Mouse (Mus musculus): ENCODE data around the gene Tcp10b. TPM values are rescaled to one million over a fixed set of nuclear protein-coding genes. Genes with fewer than 3 reads are reported as not detected.
"Not testable (repeated sequence)": the region's sequence is repeated elsewhere in the genome, so short reads cannot be mapped to it uniquely, and the experiment has no call there.

Gene Tcp10b
- polyA plus RNA-seq, 1 experiment from 2014 or later, result 0.26 TPM

DNA sequence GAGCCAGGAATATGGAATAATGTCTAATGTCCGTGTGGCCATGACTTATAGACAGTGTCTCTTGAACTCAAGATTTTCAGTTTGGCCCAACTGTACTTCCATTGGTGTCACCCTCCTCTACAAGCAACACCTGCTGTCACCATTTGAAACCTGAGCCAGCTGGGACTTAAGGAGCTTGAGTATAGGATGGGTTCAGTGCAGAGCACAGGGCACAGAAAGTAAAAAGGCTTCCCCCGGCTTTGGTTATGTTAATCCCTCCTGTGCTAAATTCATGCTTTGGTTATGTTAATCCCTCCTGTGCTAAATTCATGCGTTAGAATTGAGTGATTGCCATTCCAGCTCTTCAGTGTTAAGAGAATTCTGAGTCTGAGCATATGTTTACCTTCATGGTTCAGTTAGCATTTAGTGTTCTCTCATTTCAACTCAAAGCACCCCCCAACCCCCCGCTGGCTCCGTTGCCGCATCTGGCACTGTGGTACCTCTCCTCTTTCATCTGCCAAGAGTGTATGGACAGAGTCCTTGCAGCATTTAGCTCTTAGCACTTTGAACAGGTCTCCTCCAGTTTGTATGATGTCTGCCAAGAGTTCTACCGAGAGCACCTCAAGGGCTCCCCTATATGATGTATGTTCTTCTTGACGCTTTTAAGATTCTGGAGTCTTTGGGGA, 31.3 kb downstream of the Tcp10b start:
- not testable (repeated sequence) for H3K27me3 ChIP-seq (replicated peaks; ENCODE audit: control insufficient read depth, insufficient read depth, low read length); H3K27ac ChIP-seq (ENCODE audit: low read depth, low read length); H3K4me1 ChIP-seq (ENCODE audit: control insufficient read depth, insufficient read depth, low read depth, low read length); H3K4me3 ChIP-seq (ENCODE audit: low read length); H3K4me2 ChIP-seq (ENCODE audit: low read length); H3K36me3 ChIP-seq (ENCODE audit: control insufficient read depth, insufficient read depth, low read length); H3K9ac ChIP-seq (ENCODE audit: low read depth, low read length); H3K9me3 ChIP-seq (ENCODE audit: control insufficient read depth, low read length); ATAC-seq
- 67% methylated on average over 5 of the region's 8 CpGs for WGBS

DNA sequence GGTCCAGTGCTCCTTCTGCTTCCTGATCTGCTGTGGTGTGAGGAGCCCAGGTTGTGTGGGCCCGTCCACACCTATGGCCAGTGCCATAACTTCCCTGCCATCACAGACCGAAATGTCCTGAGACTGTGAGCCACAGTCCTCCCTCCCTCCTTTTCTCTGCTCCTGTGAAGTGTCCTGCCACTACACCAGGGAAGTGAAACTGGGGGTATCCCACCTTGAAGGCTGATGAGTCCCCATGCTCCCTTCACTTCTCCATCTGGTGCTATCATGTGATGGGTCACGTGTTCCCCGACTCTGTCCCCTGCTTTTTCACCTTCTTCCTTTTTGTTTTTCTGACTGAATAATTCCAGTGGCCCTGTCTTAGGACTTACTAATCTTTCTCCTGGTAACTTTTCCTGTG, 32.1 kb downstream of the Tcp10b start:
- H3K27ac ChIP-seq (ENCODE audit: low read depth, low read length); H3K4me2 ChIP-seq (ENCODE audit: low read length); H3K36me3 ChIP-seq (ENCODE audit: control insufficient read depth, insufficient read depth, low read length); H3K9ac ChIP-seq (ENCODE audit: low read depth, low read length); H3K27me3 ChIP-seq (replicated peaks; ENCODE audit: control insufficient read depth, insufficient read depth, low read length); H3K4me3 ChIP-seq (ENCODE audit: low read length); H3K4me1 ChIP-seq (ENCODE audit: control insufficient read depth, insufficient read depth, low read depth, low read length); ATAC-seq; H3K9me3 ChIP-seq (ENCODE audit: control insufficient read depth, low read length): not testable (repeated sequence)
- 93% methylated on average over 2 of the region's 4 CpGs for WGBS

DNA sequence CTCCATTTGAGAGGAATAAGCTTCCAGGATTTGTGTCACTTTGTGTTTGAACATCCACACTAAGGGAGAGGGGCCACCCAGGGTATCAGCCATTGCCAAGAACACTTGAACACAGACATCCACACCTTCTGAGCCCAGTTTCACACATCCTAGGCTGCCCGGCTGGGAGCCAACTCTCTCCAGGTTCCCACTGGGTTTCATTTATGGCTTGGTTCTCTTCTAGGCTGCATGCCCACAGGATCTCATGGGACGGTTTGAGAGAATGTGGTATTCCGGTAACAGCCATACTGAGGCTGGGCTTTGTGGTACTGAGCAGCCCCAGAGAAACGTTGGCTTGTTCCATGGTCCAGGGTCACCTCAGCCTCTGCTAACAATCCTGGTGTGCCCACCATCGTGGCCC, 45.7 kb downstream of the Tcp10b start:
- H3K9me3 ChIP-seq (ENCODE audit: control insufficient read depth, low read length); H3K9ac ChIP-seq (ENCODE audit: low read depth, low read length); H3K27ac ChIP-seq (ENCODE audit: low read depth, low read length); H3K4me1 ChIP-seq (ENCODE audit: control insufficient read depth, insufficient read depth, low read depth, low read length); ATAC-seq; H3K4me3 ChIP-seq (ENCODE audit: low read length); H3K36me3 ChIP-seq (ENCODE audit: control insufficient read depth, insufficient read depth, low read length); H3K27me3 ChIP-seq (replicated peaks; ENCODE audit: control insufficient read depth, insufficient read depth, low read length); H3K4me2 ChIP-seq (ENCODE audit: low read length): not testable (repeated sequence)
- 82% methylated on average over 4 of the region's 5 CpGs for WGBS

DNA sequence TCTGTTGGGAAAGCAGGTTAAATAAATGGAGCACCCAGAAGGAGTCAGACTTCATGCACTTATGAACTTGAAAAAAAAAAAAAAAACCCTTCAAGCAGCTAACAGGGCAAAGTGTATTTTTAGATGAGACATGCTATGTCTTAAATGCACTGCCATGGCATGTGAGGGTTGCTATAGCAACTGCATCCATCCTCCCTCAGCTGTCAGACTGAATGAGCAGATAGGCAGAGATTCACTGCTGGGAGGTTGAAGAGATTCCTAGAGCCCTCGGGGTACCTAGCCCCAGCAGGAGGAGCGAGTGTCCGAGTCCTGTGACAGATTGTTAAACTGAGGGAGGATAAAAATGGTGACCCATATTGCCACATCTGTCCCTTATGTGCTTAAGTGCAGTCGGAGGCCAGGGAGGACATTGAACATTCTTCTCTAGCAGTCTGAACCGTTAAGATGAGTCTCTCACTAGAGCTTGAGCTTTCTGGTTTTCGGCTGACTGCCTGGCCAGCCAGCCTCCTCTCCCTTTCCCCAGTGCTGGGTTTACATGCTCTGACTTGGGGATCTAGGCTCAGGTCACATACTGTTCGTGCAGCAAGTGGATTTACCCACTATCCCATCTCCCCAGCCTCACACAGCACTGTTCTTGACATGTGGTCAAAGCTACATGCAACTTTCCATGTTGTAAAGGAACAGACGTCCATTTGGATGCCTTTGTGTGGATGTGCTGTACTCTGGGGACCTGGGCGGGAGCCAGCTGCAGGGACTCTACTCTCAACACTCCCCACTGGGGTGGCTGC, 51.8 kb downstream of the Tcp10b start:
- H3K9me3 ChIP-seq (ENCODE audit: control insufficient read depth, low read length); H3K4me1 ChIP-seq (ENCODE audit: control insufficient read depth, insufficient read depth, low read depth, low read length); H3K9ac ChIP-seq (ENCODE audit: low read depth, low read length); H3K36me3 ChIP-seq (ENCODE audit: control insufficient read depth, insufficient read depth, low read length); H3K4me2 ChIP-seq (ENCODE audit: low read length); H3K4me3 ChIP-seq (ENCODE audit: low read length); H3K27ac ChIP-seq (ENCODE audit: low read depth, low read length); H3K27me3 ChIP-seq (replicated peaks; ENCODE audit: control insufficient read depth, insufficient read depth, low read length): not testable (repeated sequence)
- 56% methylated on average over 2 of the region's 9 CpGs for WGBS
- ATAC-seq, result peak; percentile 89

DNA sequence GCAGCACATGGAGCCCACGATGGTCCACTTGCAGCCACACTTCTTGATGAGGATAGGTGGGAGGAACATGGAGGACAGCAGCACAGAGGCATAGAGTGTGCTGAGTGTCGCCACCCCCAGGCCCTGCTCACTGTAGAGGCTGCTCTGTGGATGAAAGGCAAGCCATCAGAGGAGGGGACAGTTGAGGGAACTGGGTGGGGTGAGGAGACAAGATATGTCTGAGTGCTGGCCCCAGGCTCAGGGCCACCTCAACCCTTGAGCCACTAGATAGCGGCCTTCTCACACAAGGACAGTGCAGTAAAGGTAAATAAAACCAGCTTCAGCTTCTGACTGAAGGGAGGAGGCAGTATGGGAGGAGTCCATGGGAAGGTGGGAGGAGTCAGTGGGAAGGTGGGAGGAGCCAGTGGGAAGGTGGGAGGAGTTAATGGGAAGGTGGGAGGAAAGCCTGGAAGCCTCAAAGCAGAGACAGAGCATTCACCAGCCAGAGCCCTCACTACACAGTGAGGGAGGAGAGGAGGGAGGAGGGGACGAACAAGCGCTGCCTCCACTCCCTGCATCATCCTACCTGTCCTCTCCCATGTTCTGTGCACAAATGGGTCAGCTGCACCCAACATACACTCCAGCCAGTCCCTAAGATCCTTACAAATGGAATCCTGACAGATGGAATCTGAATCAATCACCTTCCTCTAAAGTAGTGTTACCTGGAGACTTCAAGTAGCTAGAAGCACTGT, 62.6 kb downstream of the Tcp10b start:
- not testable (repeated sequence) for H3K4me2 ChIP-seq (ENCODE audit: low read length); H3K4me3 ChIP-seq (ENCODE audit: low read length); H3K4me1 ChIP-seq (ENCODE audit: control insufficient read depth, insufficient read depth, low read depth, low read length); H3K36me3 ChIP-seq (ENCODE audit: control insufficient read depth, insufficient read depth, low read length); H3K9ac ChIP-seq (ENCODE audit: low read depth, low read length); H3K27ac ChIP-seq (ENCODE audit: low read depth, low read length); H3K9me3 ChIP-seq (ENCODE audit: control insufficient read depth, low read length); H3K27me3 ChIP-seq (replicated peaks; ENCODE audit: control insufficient read depth, insufficient read depth, low read length)
- 100% methylated on average over 2 of the region's 5 CpGs for WGBS
- peak; percentile 30 for ATAC-seq

DNA sequence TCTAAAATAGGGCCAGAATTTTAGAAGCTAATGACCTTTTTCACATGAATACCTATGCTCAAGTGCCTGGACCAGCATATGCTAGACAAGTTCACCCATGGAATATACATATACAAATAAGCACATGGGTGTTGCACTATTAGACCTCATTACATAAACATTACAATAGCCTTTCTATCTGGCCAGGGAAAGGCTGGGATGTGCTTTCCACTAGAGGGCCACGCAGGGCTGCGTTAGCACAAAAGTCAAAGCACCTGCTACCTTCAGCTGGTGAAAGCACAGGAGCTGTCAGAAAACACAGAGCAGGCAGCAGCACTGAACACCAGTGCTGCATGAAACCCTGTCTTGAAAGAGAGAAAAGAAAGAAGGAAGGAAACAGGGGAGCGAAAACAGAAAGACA, 63.3 kb downstream of the Tcp10b start:
- H3K27me3 ChIP-seq (replicated peaks; ENCODE audit: control insufficient read depth, insufficient read depth, low read length); H3K27ac ChIP-seq (ENCODE audit: low read depth, low read length); H3K9me3 ChIP-seq (ENCODE audit: control insufficient read depth, low read length); H3K9ac ChIP-seq (ENCODE audit: low read depth, low read length); H3K36me3 ChIP-seq (ENCODE audit: control insufficient read depth, insufficient read depth, low read length); H3K4me2 ChIP-seq (ENCODE audit: low read length); H3K4me3 ChIP-seq (ENCODE audit: low read length); H3K4me1 ChIP-seq (ENCODE audit: control insufficient read depth, insufficient read depth, low read depth, low read length): not testable (repeated sequence)
- peak; percentile 63; the same call in 1 of the 2 replicates for ATAC-seq
- WGBS, result 26% methylated on average over 2 of the region's 3 CpGs

DNA sequence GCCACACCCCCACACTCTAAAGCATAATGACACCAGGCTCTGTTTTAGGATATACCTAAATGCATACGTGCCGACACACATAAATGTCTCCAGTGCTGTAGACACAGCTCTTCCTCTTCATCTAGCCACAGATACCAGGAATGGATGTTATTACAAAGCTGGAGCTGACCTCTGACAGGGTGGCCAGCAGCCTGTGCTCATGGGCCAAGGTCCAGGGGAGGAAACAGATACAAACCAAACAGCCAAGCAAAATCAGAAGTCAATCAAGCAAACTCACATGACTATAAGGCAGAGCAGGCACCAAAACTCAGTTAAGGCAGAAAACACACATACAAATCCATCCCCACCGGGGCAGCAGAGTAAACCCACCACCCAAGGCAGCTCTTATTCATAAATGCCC, 68.4 kb downstream of the Tcp10b start:
- WGBS, result no CpG with 5 or more reads among the region's 3 CpGs
- H3K36me3 ChIP-seq (ENCODE audit: control insufficient read depth, insufficient read depth, low read length); H3K4me2 ChIP-seq (ENCODE audit: low read length); H3K9ac ChIP-seq (ENCODE audit: low read depth, low read length); H3K9me3 ChIP-seq (ENCODE audit: control insufficient read depth, low read length); H3K27ac ChIP-seq (ENCODE audit: low read depth, low read length); H3K27me3 ChIP-seq (replicated peaks; ENCODE audit: control insufficient read depth, insufficient read depth, low read length); H3K4me1 ChIP-seq (ENCODE audit: control insufficient read depth, insufficient read depth, low read depth, low read length); ATAC-seq; H3K4me3 ChIP-seq (ENCODE audit: low read length): not testable (repeated sequence)

DNA sequence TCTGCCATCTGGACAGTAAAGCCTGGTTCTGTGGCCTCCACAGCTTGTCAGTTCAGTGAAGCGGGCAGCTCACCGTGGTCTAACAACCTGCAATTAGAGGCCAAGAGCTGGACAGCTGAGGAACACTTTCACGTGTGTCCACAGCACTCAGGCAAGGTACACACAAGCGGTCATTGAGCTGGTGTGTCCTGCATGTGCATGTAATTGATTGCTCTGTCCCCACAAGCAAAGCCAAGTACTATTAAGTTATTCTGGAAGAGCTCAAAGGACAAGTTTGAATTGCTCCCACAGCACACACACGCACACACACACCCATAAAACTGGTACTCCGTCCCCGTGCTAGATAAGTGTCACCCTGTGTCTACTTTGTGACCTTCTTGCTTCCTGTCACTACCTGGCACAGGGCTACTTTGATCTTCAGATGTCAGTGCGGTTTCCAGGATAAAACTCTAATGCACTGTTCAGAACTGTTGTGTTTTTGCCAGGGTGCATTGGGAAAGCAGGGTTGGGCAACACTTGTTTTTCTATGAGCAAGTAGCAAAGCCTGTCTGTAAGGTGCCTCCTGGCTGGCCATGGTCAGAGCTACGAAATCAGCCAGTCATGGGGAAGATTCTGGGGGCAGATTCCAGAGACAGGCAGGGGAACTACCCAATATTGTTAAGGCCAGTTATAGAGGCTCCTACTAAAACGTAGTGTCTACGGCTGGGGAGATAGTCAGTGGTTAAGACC, 69.0 kb downstream of the Tcp10b start:
- H3K4me3 ChIP-seq (ENCODE audit: low read length); H3K27ac ChIP-seq (ENCODE audit: low read depth, low read length); H3K9ac ChIP-seq (ENCODE audit: low read depth, low read length); H3K36me3 ChIP-seq (ENCODE audit: control insufficient read depth, insufficient read depth, low read length); H3K9me3 ChIP-seq (ENCODE audit: control insufficient read depth, low read length); H3K4me1 ChIP-seq (ENCODE audit: control insufficient read depth, insufficient read depth, low read depth, low read length); H3K27me3 ChIP-seq (replicated peaks; ENCODE audit: control insufficient read depth, insufficient read depth, low read length); H3K4me2 ChIP-seq (ENCODE audit: low read length); ATAC-seq: not testable (repeated sequence)
- 81% methylated on average over 6 of the region's 11 CpGs for WGBS

DNA sequence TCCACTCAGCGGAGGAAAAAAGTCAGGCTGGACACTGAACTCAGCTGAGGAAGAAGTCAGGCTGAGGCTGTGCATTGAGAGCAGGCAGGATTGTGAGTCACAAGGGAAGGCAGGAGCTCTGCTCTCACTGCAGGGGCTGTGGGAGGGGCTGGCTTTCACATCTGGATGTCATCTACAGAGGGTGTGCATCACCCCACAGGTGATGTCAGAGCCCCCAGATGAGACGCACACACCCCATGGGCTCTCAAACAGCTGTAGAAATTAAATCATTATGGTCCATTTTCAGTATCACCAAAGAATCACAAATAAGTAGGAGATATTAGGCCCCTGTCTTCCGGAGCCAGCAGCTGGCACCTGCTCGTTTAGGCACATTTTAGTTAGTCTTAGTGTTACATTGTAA, 70.8 kb downstream of the Tcp10b start, which contains the start of gene Unc93a:
TSS of gene Unc93a (minus strand) at position 101 of the 400 bp plus-strand sequence.
- ATAC-seq; H3K4me1 ChIP-seq (ENCODE audit: control insufficient read depth, insufficient read depth, low read depth, low read length); H3K9ac ChIP-seq (ENCODE audit: low read depth, low read length); H3K4me2 ChIP-seq (ENCODE audit: low read length); H3K27ac ChIP-seq (ENCODE audit: low read depth, low read length); H3K4me3 ChIP-seq (ENCODE audit: low read length); H3K9me3 ChIP-seq (ENCODE audit: control insufficient read depth, low read length); H3K27me3 ChIP-seq (replicated peaks; ENCODE audit: control insufficient read depth, insufficient read depth, low read length); H3K36me3 ChIP-seq (ENCODE audit: control insufficient read depth, insufficient read depth, low read length): not testable (repeated sequence)
- WGBS, result 86% methylated on average over 3 of the region's 4 CpGs
